Mouse (Mus musculus) limb, embryonic 11.5 days (tissue): ENCODE measurements at regions not wholly inside any gene's neighbourhood (a gene's known extent, or its start where the extent isn't known, plus 50 kb on each side); places are given as distances from the start of the nearest gene placed in this dataset.
A peak's percentile ranks its signal among the peaks of the same experiment; 100 is the strongest.

Source experiments
- ATAC-seq: fragments of 200-750 bp; cut with Nextera tagmentation; 2 replicates; pipeline ENCODE4 v1.8.0; 2017; ENCODE audit warnings: low read depth; ENCODE audit not compliant: insufficient number of reproducible peaks, low FRiP score, low TSS enrichment
- DNase-seq: peaks from one replicate; pipeline ENCODE4 v3.0.0-alpha.2; 2015; ENCODE audit warnings: low spot score
- H3K27ac ChIP-seq: fragments of 300-500 bp; sonication (generic); replicated peaks from 2 replicates; pipeline ENCODE4 v1.5.1; 2014; ENCODE audit warnings: low read depth, mild to moderate bottlenecking, low read length
- H3K27me3 ChIP-seq: fragments of 300-500 bp; sonication (generic); 2 replicates; pipeline ENCODE4 v1.6.1; 2014; ENCODE audit warnings: mild to moderate bottlenecking, low read length, mixed read lengths; ENCODE audit not compliant: control insufficient read depth, insufficient read depth
- H3K36me3 ChIP-seq: fragments of 300-500 bp; sonication (generic); 2 replicates; pipeline ENCODE4 v1.6.1; 2014; ENCODE audit warnings: mild to moderate bottlenecking, low read length, moderate library complexity, mixed read lengths; ENCODE audit not compliant: control insufficient read depth, insufficient read depth
- H3K4me1 ChIP-seq: fragments of 300-500 bp; sonication (generic); 2 replicates; pipeline ENCODE4 v1.6.1; 2014; ENCODE audit warnings: low read length, mixed read lengths; ENCODE audit not compliant: control insufficient read depth, insufficient read depth
- H3K4me2 ChIP-seq: fragments of 300-500 bp; sonication (generic); 2 replicates; pipeline ENCODE4 v1.6.1; 2014; ENCODE audit warnings: low read depth, mild to moderate bottlenecking, moderate library complexity; ENCODE audit not compliant: severe bottlenecking
- H3K4me3 ChIP-seq: fragments of 300-500 bp; sonication (generic); 2 replicates; pipeline ENCODE4 v1.5.1; 2014; ENCODE audit warnings: low read depth, low read length
- H3K9ac ChIP-seq: fragments of 300-500 bp; sonication (generic); 2 replicates; pipeline ENCODE4 v1.6.1; 2014; ENCODE audit warnings: mild to moderate bottlenecking, low read length
- H3K9me3 ChIP-seq: fragments of 300-500 bp; sonication (generic); 2 replicates; pipeline ENCODE4 v1.6.1; 2016; ENCODE audit warnings: low read length; ENCODE audit not compliant: control insufficient read depth
- WGBS: fragments of 180-500 bp; shearing (Covaris S2); extraction: QIAGEN DNeasy Blood & Tissue Kit; methylation state at CpG from one replicate; pipeline ENCODE4 v1.1.7; 2014; 5-methylcytosine and 5-hydroxymethylcytosine counted together

DNA sequence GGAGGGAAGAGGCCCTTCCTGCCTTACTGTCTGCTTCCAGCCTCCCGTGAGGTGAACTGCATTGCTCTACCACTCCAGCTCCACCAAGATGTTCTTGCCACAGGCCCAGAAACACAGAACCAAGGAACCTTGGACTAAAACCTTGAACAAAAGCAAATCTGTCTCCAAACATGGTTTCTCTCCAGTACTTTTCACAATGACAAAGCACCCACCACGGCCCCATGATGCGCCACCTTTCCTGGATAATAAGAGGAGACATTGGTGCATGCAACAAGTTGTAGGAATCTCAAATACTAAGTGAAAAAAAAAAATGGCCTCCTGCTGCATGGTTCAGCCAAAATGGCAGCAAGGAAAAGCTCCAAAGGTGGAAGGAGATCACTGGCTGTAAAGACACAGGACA lies 172.6 kb downstream of the Rps15a start:
- Histone ChIP-seq H3K9me3 (no peaks in the 10 kb centered on the region), H3K4me2 (no peak overlapping the region), H3K36me3 (no peaks in the 10 kb centered on the region), H3K27me3 (no peaks in the 10 kb centered on the region), H3K4me3 (no peak overlapping the region), H3K27ac (no peak overlapping the region), H3K4me1 (no peaks in the 10 kb centered on the region), H3K9ac (no peak overlapping the region)
- 88% methylated on average over 3 of the region's 3 CpGs for WGBS
- ATAC-seq (no peak), DNase-seq (no peak)

DNA sequence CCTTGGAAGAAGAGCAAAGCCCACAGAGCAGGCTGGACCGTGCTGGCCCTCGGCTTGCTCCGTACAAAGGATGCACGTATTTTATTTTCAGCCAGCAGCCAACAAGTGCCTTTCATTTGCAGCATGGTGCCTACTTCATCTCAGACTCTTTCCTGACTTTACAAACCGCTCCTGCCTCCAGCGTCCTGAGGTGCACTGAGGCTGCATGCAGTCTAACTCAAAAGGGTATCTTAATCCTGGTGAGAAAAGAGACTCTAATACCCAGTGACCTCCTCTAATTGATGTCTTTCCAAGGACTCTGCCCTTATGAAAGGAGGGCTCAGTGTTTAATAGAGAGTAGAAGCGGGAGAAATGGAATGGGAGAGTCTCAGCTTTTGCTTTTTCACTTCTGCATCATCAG lies 176.4 kb downstream of the Rps15a start:
- H3K4me1 ChIP-seq: no peaks in the 10 kb centered on the region
- DNase-seq (no peak), ATAC-seq (no peak)
- H3K36me3 ChIP-seq: no peaks in the 10 kb centered on the region
- H3K4me2 ChIP-seq: no peak overlapping the region
- H3K9ac ChIP-seq: no peak overlapping the region
- H3K27ac ChIP-seq: no peak overlapping the region
- no peaks in the 10 kb centered on the region for H3K27me3 ChIP-seq
- WGBS: 77% methylated on average over 7 of the region's 7 CpGs
- H3K4me3 ChIP-seq: no peak overlapping the region
- no peaks in the 10 kb centered on the region for H3K9me3 ChIP-seq

GRCm38 (mm10) chr7:117934908-117935307 lies 181.1 kb downstream of the Rps15a start:
- no peaks in the 10 kb centered on the region for H3K9me3 ChIP-seq
- H3K4me1 ChIP-seq: no peaks in the 10 kb centered on the region
- H3K4me2 ChIP-seq: no peak overlapping the region
- H3K4me3 ChIP-seq: no peak overlapping the region
- H3K36me3 ChIP-seq: no peaks in the 10 kb centered on the region
- ATAC-seq (no peak), DNase-seq (no peak)
- 87% methylated on average over 3 of the region's 3 CpGs for WGBS
- H3K27me3 ChIP-seq: no peaks in the 10 kb centered on the region
- H3K9ac ChIP-seq: no peak overlapping the region
- H3K27ac ChIP-seq: no peak overlapping the region

DNA sequence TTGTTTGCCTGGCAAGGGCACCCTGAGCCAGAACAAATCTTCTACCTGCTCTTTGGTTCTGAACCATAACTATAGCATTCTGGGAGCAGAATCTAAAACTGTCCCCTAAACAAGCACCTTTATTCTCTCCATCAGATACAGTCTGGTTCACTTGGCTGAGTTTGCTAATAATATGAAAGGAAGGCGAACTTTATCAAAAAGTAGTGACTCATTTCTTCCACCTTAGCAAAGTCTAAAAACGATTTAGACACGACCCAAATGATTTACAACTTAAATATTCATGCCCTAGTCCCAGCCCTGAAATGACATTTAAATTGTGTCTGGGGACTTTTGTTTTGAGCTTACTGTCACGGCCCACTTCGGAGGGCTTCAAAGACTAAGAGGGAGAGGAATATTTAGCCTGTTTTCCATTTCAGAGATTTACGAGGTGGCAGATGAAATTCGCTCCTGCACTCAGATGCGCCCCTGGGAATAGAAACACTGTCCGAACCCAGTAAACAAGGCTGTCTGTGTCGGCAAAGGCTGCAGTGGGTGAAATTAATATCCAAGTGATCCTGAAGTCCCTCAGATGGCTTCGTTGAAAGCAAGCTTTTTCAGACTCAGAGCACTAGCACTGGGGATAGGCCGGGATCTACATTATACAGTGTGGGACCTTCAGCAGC lies 184.6 kb downstream of the Rps15a start:
- Histone ChIP-seq H3K36me3 (no peaks in the 10 kb centered on the region), H3K4me2 (no peak overlapping the region), H3K9me3 (no peaks in the 10 kb centered on the region), H3K4me3 (no peak overlapping the region), H3K4me1 (no peaks in the 10 kb centered on the region), H3K9ac (no peak overlapping the region), H3K27ac (no peak overlapping the region), H3K27me3 (no peaks in the 10 kb centered on the region)
- DNase-seq (peak; percentile 27), ATAC-seq (no peak; the same call in 1 of the 2 replicates)
- WGBS: 42% methylated on average over 12 of the region's 12 CpGs

DNA sequence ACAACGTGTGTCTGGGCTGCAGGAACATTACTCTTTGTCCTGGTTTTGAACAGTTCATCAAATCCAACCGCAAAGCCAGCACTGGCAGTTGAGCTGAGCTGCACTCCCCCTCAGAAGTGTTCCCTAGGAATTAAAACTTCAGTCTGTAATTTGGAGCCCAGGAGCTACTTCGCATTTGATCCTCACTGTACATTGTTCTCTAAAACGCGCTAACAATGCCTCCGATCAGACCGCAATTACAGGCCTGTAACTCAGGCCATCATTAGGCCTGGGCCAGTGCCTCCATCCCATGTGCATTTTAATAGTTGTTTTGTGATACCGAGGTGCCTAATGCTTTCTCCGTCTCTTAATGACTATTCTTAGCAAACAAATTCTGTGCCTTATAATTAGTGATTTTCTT lies 185.6 kb downstream of the Rps15a start:
- Histone ChIP-seq H3K4me3 (no peak overlapping the region), H3K27me3 (no peaks in the 10 kb centered on the region), H3K36me3 (no peaks in the 10 kb centered on the region), H3K27ac (no peak overlapping the region), H3K4me1 (no peaks in the 10 kb centered on the region), H3K9ac (no peak overlapping the region), H3K9me3 (no peaks in the 10 kb centered on the region), H3K4me2 (no peak overlapping the region)
- 72% methylated on average over 9 of the region's 9 CpGs for WGBS
- no peak for ATAC-seq
- DNase-seq: no peak

DNA sequence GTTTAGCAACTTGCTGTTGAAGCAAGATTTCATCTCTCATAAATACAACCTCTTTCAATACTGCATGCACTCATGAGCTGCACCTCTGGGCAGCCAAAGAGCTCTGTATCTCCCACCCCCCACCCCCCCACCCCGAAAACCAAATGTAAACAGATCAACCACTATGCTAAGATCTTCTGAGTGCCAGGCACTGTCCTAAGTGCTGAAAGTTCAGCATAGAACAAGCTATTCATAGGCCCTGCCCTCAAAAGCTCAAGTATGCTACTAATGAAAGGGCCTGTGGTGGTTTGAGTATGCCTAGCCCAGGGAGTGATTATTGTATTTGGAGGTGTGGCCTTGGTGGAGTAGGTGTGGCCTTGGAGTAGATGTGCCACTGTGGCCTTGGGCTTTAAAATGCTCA lies 189.6 kb downstream of the Rps15a start:
- no peak overlapping the region for H3K4me3 ChIP-seq
- no peak overlapping the region for H3K9ac ChIP-seq
- H3K9me3 ChIP-seq: no peaks in the 10 kb centered on the region
- ATAC-seq (no peak), DNase-seq (no peak)
- no peak overlapping the region for H3K27ac ChIP-seq
- H3K36me3 ChIP-seq: no peaks in the 10 kb centered on the region
- WGBS: 35% methylated on average over 1 of the region's 1 CpGs
- H3K4me1 ChIP-seq: no peaks in the 10 kb centered on the region
- H3K27me3 ChIP-seq: no peaks in the 10 kb centered on the region
- H3K4me2 ChIP-seq: no peak overlapping the region

GRCm38 (mm10) chr7:117922270-117922669 lies 193.7 kb downstream of the Rps15a start:
- Histone ChIP-seq H3K36me3 (no peaks in the 10 kb centered on the region), H3K4me3 (no peak overlapping the region), H3K9me3 (no peaks in the 10 kb centered on the region), H3K4me1 (no peaks in the 10 kb centered on the region), H3K4me2 (no peak overlapping the region), H3K9ac (no peak overlapping the region), H3K27me3 (no peaks in the 10 kb centered on the region), H3K27ac (no peak overlapping the region)
- DNase-seq (no peak), ATAC-seq (no peak)

- no peaks in the 10 kb centered on the region for H3K36me3 ChIP-seq
- H3K4me2 ChIP-seq: no peak overlapping the region
- H3K9ac ChIP-seq: no peak overlapping the region
- no peak for DNase-seq
- H3K27me3 ChIP-seq: no peaks in the 10 kb centered on the region
- no peaks in the 10 kb centered on the region for H3K9me3 ChIP-seq
- WGBS: 91% methylated on average over 10 of the region's 10 CpGs
- H3K27ac ChIP-seq: no peak overlapping the region
- ATAC-seq: no peak
- no peaks in the 10 kb centered on the region for H3K4me1 ChIP-seq
- no peak overlapping the region for H3K4me3 ChIP-seq
Observed at GRCm38 (mm10) chr7:117918206-117918995, 197.6 kb downstream of the Rps15a start.
